Mouse (Mus musculus): ENCODE results near the gene 4930505A04Rik. TPM values are rescaled to one million over a fixed set of nuclear protein-coding genes. Genes with fewer than 3 reads are reported as not detected.
"Not testable (repeated sequence)": the region's sequence is repeated elsewhere in the genome, so short reads cannot be mapped to it uniquely, and the experiment has no call there.

Gene 4930505A04Rik
- polyA plus RNA-seq, 1 experiment, result not detected

- Histone ChIP-seq H3K4me3 (replicated peaks) (no peak overlapping the region), H3K36me3 (ENCODE audit: control insufficient read depth) (no peaks in the 10 kb centered on the region), H3K4me1 (ENCODE audit: control insufficient read depth) (no peaks in the 10 kb centered on the region), H3K27me3 (ENCODE audit: control insufficient read depth) (no peaks in the 10 kb centered on the region), H3K9me3 (ENCODE audit: control insufficient read depth, low read length) (no peaks in the 10 kb centered on the region)
- no peak for TF ChIP-seq TAL1 (IDR thresholded peaks at IDR 0.05; ENCODE audit: low read length)
- TF ChIP-seq GATA1 (IDR thresholded peaks at IDR 0.05; ENCODE audit: low read length), result no peak
Measured at GRCm38 (mm10) chr11:30454331-30454730, 17.3 kb downstream of the 4930505A04Rik start.

GRCm38 (mm10) chr11:30448126-30448525, 23.5 kb downstream of the 4930505A04Rik start:
- Histone ChIP-seq H3K9me3 (ENCODE audit: control insufficient read depth, low read length) (no peaks in the 10 kb centered on the region), H3K4me1 (ENCODE audit: control insufficient read depth) (no peaks in the 10 kb centered on the region), H3K27me3 (ENCODE audit: control insufficient read depth) (no peaks in the 10 kb centered on the region), H3K4me3 (replicated peaks) (no peak overlapping the region), H3K36me3 (ENCODE audit: control insufficient read depth) (no peaks in the 10 kb centered on the region)
- no peak for TF ChIP-seq TAL1 (IDR thresholded peaks at IDR 0.05; ENCODE audit: low read length)
- no peak for TF ChIP-seq GATA1 (IDR thresholded peaks at IDR 0.05; ENCODE audit: low read length)

- no peaks in the 10 kb centered on the region for H3K9me3 ChIP-seq (ENCODE audit: control insufficient read depth, low read length)
- no peaks in the 10 kb centered on the region for H3K36me3 ChIP-seq (ENCODE audit: control insufficient read depth)
- no peak overlapping the region for H3K4me3 ChIP-seq (replicated peaks)
- no peaks in the 10 kb centered on the region for H3K27me3 ChIP-seq (ENCODE audit: control insufficient read depth)
- TF ChIP-seq GATA1 (IDR thresholded peaks at IDR 0.05; ENCODE audit: low read length) (no peak), TAL1 (IDR thresholded peaks at IDR 0.05; ENCODE audit: low read length) (no peak)
- H3K4me1 ChIP-seq (ENCODE audit: control insufficient read depth), result no peaks in the 10 kb centered on the region
Measured at GRCm38 (mm10) chr11:30447561-30447960, 24.1 kb downstream of the 4930505A04Rik start.

GRCm38 (mm10) chr11:30444192-30444905, 27.3 kb downstream of the 4930505A04Rik start:
- H3K9me3 ChIP-seq (ENCODE audit: control insufficient read depth, low read length); H3K4me3 ChIP-seq (replicated peaks); H3K36me3 ChIP-seq (ENCODE audit: control insufficient read depth); H3K27me3 ChIP-seq (ENCODE audit: control insufficient read depth); H3K4me1 ChIP-seq (ENCODE audit: control insufficient read depth): not testable (repeated sequence)

- Histone ChIP-seq H3K9me3 (ENCODE audit: control insufficient read depth, low read length) (no peaks in the 10 kb centered on the region), H3K27me3 (ENCODE audit: control insufficient read depth) (no peaks in the 10 kb centered on the region)
- TF ChIP-seq GATA1 (IDR thresholded peaks at IDR 0.05; ENCODE audit: low read length), result no peak
- TF ChIP-seq TAL1 (IDR thresholded peaks at IDR 0.05; ENCODE audit: low read length), result no peak
Measured at GRCm38 (mm10) chr11:30443746-30444145, 27.9 kb downstream of the 4930505A04Rik start.

GRCm38 (mm10) chr11:30433256-30433950, 38.2 kb downstream of the 4930505A04Rik start:
- no peaks in the 10 kb centered on the region for H3K36me3 ChIP-seq (ENCODE audit: control insufficient read depth)
- no peaks in the 10 kb centered on the region for H3K27me3 ChIP-seq (ENCODE audit: control insufficient read depth)
- no peaks in the 10 kb centered on the region for H3K4me1 ChIP-seq (ENCODE audit: control insufficient read depth)
- H3K4me3 ChIP-seq (replicated peaks), result no peak overlapping the region
- H3K9me3 ChIP-seq (ENCODE audit: control insufficient read depth, low read length), result no peaks in the 10 kb centered on the region
- no peak for TF ChIP-seq GATA1 (IDR thresholded peaks at IDR 0.05; ENCODE audit: low read length)
- no peak for TF ChIP-seq TAL1 (IDR thresholded peaks at IDR 0.05; ENCODE audit: low read length)

More at GRCm38 (mm10) chr11:30443746-30444145, 27.9 kb downstream of the 4930505A04Rik start:
- Histone ChIP-seq H3K36me3 (ENCODE audit: control insufficient read depth) (no peaks in the 10 kb centered on the region), H3K4me3 (replicated peaks) (no peak overlapping the region), H3K4me1 (ENCODE audit: control insufficient read depth) (no peaks in the 10 kb centered on the region)

- Histone ChIP-seq H3K4me3 (replicated peaks) (no peak overlapping the region), H3K4me1 (ENCODE audit: control insufficient read depth) (no peaks in the 10 kb centered on the region), H3K27me3 (ENCODE audit: control insufficient read depth) (no peaks in the 10 kb centered on the region), H3K36me3 (ENCODE audit: control insufficient read depth) (no peaks in the 10 kb centered on the region), H3K9me3 (ENCODE audit: control insufficient read depth, low read length) (no peaks in the 10 kb centered on the region)
- no peak for TF ChIP-seq GATA1 (IDR thresholded peaks at IDR 0.05; ENCODE audit: low read length)
- no peak for TF ChIP-seq TAL1 (IDR thresholded peaks at IDR 0.05; ENCODE audit: low read length)
Measured at GRCm38 (mm10) chr11:30405581-30405980, 66.0 kb downstream of the 4930505A04Rik start.

GRCm38 (mm10) chr11:30404619-30405200, 66.9 kb downstream of the 4930505A04Rik start:
- H3K36me3 ChIP-seq (ENCODE audit: control insufficient read depth), result no peaks in the 10 kb centered on the region
- H3K9me3 ChIP-seq (ENCODE audit: control insufficient read depth, low read length), result no peaks in the 10 kb centered on the region
- no peak overlapping the region for H3K4me3 ChIP-seq (replicated peaks)
- H3K27me3 ChIP-seq (ENCODE audit: control insufficient read depth), result no peaks in the 10 kb centered on the region
- no peaks in the 10 kb centered on the region for H3K4me1 ChIP-seq (ENCODE audit: control insufficient read depth)
- TF ChIP-seq TAL1 (IDR thresholded peaks at IDR 0.05; ENCODE audit: low read length) (no peak), GATA1 (IDR thresholded peaks at IDR 0.05; ENCODE audit: low read length) (no peak)

GRCm38 (mm10) chr11:30394351-30394750, 77.3 kb downstream of the 4930505A04Rik start:
- no peaks in the 10 kb centered on the region for H3K36me3 ChIP-seq (ENCODE audit: control insufficient read depth)
- H3K4me1 ChIP-seq (ENCODE audit: control insufficient read depth), result no peaks in the 10 kb centered on the region
- TF ChIP-seq TAL1 (IDR thresholded peaks at IDR 0.05; ENCODE audit: low read length), result no peak
- TF ChIP-seq GATA1 (IDR thresholded peaks at IDR 0.05; ENCODE audit: low read length), result no peak
- H3K4me3 ChIP-seq (replicated peaks), result no peak overlapping the region
- H3K27me3 ChIP-seq (ENCODE audit: control insufficient read depth), result no peaks in the 10 kb centered on the region
- no peaks in the 10 kb centered on the region for H3K9me3 ChIP-seq (ENCODE audit: control insufficient read depth, low read length)

Measured in erythroblast, embryonic 14.5 days (primary cell).